Mouse (Mus musculus) gastrocnemius, postnatal 4 days (tissue): Measurements from ENCODE around the gene Cbx6. TPM values are rescaled to one million over a fixed set of nuclear protein-coding genes. Genes with fewer than 3 reads are reported as not detected.

Experiments used
- DNase-seq, 2 experiments: peaks; one replicate each; pipeline ENCODE4 v3.0.0; 2021 to 2022; ENCODE audit warnings: low spot score in 2 of 2, mixed read lengths in 2 of 2
- long read RNA-seq, 2 experiments: library from polyadenylated mRNA; stranded (forward); transcript quantifications; one replicate each; pipeline ENCODE4 v2.0.0; 2021
- total RNA-seq, 2 experiments: library from RNA; stranded (reverse); gene quantifications; 2 replicates each; pipeline ENCODE4 v1.2.3; 2021

Gene Cbx6
- total RNA-seq: 10 to 100 TPM; 58.9 to 59.7 TPM
- long read RNA-seq, experiment 1, full-length matches to known transcripts: 32 of 37 reads
- long read RNA-seq, experiment 1, partial matches to known transcripts: 2 of 37 reads
- long read RNA-seq, experiment 1, other reads (novel, unspliced or antisense): 3 of 37 reads
- long read RNA-seq, experiment 2, full-length matches to known transcripts: 39 of 45 reads
- long read RNA-seq, experiment 2, partial matches to known transcripts: 3 of 45 reads
- long read RNA-seq, experiment 2, other reads (novel, unspliced or antisense): 3 of 45 reads

DNA sequence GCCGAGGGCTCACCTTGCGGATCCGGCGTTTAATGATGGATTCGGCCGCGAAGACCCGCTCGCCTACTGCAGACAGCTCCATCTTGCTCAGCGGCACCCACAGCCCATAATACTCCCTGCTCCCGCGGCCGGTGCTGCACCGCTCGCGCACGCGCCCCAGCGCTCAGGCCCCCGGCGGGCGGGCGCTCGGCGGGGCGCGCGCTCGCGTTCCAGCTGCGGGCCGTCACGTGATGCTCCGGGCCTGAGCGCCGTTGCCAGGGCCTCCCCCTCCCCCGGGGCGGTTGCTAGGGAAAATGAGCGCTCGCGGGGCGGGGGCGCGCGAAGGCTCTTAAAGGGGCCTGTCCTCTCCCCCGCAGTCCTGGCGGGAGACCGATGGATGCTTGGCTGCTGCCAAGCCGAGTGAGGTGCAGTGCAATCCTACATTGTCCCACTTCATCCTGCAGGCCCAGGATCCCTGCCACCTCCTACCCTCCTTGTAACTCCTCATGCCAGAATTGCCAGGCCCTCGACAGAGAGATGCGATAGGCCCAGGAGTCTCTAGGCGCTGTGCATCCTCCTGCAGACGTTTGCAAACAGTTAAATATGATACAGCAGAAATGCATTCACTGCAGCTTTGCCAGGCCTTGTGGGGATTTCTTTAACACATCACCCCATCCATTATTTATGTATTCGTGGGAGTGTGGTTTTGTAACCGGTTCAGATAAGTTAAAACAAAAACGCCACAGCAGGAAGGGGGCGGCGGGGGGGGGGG lies at the start of gene Cbx6, which contains the start of gene Npcd:
TSS of gene Cbx6 (minus strand) at position 559 of the 751 bp plus-strand sequence.
TSS of gene Npcd (minus strand) at position 108 of the 751 bp plus-strand sequence.
- DNase-seq: peak; percentile 98 to 99

DNA sequence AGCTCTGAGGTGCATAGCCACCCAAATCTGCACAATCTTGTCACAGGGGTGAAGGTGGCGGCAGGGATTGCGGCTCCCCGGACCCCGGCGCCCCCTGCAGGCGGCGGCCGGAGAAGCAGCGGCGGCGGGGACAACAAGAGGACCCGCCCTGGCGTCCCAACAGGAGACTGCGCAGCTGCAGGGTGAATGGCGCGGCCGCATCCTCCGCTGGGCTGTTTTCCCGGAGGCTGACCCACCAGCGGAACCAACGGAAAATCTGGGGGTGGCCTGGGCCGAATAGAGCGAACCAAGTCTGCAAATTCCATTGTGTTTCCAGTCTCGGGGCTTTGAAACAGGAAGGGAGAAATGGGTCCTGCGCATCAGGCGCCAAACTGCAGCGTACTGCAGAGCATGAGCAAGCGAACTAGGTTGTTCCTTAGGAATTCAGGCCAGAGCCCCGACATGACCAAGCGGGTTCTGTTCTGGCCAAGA lies 48.9 kb upstream of the Cbx6 start:
- DNase-seq: peak; percentile 94

DNA sequence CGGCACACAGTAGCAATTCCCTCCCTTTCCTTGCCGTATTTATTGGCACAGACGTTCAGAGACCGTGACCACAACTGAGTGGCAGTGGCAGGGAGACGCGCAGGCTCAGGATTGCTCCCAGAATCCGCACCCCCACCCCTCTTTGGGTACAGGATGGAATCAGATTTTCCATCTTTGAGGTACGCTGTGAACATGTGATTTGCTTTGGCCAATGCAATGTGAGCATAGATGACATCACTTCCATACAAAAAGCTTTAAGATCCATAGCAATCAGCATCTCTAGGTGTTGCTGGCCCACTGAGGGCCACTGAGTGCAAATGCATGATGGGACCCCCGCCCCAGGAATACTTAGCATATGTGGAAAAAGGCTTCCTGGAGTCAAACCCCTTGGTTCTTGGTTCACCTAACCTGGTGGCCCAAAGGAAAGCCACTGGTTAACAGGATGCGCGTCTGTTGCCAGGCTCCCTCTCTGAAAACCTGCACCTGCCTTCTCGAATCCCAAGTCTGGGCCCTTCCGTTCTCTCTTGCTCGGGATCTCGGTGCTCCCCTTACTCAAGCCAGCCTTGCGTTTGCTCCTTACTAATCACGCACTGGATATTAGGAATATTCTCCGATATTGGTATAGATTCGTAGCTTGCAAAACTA lies 48.3 kb upstream of the Cbx6 start:
- DNase-seq: no peak

DNA sequence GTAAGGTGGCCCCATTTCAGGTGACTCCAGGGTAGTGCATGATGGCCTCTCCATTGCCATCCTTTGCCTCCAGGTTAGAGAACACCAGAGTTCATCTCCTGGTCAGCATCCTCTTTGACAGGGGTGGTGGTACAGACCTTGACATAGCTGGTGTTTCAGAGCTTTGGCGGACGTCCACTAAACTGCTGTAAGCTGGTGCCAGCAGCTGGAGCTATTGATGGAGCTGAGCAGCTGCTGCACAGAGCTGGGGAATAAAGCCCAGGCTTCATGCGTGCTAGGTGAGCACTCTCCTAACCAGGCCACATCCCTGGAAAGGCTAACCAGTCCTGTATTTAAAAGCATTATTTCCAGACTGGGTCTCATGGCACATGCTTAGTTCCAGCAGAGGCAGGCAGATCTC lies 46.0 kb upstream of the Cbx6 start:
- no peak for DNase-seq

DNA sequence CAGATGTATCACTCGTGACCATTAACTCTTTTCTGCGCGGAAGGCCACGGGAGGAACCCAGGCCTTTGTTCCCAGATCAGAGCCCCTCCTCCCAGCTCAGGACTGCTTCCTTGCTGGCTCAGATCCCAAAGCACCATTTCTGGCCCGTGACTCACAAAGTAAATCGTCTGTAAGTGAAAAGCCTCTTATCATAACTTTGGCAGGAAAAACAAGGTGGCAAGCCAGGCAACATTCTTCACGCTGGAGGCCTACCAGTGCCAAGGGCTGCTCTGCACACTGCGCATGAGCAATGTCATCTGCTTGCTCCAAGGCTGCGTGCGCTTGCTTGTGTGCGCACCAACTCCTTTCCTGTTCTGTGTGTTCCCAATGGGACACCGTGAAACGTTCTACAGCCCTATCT lies 44.8 kb upstream of the Cbx6 start:
- DNase-seq: peak; percentile 44 to 80

DNA sequence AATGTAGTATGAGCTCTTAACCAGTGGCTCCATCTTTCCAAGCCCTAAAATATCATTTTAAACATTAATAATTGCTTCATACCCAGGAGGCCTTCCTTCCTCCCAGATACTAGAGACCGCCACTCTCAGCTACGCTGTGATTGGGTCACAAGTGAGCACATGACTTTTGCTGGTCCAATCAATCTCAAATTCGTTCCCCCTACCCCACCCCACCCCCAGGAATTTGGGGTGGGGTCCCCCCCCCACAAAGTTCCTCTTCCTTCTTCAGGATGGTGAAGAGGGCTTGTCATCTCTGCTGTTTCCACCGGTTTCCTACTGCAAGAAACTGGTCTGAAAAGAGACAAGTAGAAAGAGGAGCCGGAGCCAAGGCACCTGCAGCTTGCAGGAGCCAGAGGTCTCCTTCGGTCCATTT lies 44.2 kb upstream of the Cbx6 start:
- peak in 1 of 2 experiments; percentile 26 for DNase-seq

DNA sequence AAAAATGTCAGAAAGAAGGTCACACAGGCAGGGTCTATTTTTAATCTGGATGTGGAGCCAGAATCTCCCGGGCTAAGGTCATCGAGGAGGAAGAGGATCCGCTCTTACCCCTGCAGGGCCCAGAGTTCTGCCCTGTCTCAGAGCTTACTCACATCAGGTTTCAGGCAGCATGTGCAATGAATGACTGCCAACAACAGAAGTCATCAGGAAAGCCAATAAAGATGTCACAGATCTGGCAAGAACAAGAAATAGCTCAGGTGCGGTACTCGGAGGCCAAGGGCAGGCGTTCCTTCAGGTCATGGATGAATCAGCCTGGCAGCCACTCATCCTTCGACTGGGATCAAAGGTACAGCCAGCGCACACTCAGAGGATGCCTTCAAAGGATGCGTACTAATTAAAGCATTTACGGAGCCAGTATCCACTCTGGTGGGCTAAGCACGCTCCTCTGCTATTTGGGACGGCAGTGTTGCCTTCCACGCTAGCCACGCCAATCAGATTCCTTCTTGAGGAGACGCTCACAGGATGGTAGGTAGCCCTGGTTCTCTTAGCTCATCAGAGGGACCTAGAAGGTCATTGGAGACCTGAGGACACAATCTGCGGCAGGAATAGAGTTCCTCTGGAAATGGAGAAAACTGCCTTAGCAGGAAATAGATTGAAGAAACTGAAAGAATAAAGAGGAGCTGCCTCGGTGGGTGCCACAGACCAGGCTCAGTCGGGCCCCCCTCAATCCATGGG lies 40.9 kb upstream of the Cbx6 start:
- no peak for DNase-seq

DNA sequence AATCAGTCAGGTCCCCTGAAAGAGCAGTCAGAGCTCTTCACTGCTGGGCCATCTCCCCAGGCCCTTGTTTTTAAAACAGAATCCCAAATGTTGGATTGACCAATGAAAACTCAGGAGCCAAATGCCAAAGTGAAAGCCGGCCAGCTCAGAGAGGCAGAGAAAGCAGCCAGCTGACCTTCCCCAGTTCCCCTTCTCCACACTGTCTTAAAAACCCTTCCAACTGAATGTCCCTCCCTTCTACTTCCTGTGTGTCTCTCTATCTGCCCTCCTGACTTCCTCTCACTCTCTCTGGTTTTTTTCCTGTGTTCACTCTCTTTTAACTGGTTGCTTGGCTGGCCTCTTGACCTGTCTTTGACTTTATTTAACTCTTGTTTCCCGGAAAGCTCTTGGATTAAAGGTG lies 39.5 kb upstream of the Cbx6 start:
- DNase-seq: no peak

DNA sequence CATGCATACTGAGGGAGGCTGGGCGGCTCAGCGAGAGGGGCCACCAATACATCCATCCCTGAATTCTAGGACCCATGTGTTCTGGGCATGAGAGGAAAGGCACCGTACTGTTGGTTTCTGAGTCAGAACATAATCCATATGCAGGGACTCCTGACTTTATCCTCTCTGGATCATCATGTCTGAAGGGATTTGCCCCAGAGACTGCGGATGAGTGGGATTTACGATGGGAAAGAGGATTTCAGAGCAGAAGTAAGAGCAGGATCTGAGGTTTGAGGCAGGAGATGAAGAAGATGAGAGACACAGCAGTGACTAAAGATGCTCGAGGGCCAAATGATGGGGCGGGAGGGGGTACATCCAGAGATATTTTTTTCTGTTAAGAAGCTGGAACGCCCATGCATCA lies 39.1 kb upstream of the Cbx6 start:
- no peak for DNase-seq

DNA sequence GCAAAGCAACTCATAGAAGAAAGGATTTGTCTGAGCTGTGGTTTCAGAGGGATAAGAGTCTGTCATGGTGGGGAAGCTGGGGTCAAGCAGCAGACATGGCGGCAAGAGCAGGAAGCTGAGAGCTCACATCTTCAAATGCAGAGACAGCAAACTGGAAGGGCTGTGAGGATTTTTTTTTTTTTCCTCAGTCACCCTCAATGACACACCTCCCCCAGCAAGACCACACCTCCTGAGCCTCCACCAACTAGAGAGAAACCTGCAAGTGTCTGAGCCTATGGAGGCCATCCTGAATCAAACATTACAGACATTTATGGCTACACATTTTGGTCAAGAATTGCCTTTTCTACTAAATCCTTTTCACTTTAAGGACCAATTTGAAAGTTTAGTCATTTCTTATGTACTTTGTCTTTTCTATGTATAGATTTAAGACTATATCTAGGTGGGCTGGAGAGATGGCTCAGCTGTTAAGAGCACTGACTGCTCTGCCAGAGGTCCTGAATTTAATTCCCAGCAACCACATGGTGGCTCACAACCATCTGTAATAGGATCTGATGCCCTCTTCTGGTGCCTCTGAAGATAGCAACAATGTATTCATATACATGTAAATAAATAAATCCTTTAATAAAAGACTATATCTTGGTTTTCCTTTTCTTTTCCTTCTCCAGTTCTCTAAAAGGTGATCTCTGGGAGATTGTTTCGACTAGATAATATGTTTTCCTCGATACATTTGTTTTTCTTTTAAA lies 32.9 kb upstream of the Cbx6 start:
- DNase-seq: no peak

DNA sequence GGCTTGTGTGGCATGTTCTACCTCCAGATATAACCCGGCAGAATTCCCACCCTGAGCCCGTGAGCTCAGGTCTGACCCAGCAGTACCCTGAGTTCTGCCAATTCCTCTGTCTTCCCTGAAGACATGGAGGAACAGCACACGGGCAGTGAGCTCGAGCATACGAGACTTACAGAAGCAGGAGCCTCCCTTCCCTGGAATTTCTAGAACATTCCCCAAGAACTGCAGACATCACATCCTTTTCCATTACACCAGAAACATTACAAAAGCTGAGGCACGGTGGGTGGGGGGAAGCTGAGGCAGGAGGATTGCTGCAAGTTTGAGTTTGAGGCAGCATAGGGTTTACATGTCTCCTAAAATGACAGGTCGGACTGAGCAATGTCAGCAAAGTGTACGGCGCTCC lies 25.3 kb upstream of the Cbx6 start:
- DNase-seq: no peak

DNA sequence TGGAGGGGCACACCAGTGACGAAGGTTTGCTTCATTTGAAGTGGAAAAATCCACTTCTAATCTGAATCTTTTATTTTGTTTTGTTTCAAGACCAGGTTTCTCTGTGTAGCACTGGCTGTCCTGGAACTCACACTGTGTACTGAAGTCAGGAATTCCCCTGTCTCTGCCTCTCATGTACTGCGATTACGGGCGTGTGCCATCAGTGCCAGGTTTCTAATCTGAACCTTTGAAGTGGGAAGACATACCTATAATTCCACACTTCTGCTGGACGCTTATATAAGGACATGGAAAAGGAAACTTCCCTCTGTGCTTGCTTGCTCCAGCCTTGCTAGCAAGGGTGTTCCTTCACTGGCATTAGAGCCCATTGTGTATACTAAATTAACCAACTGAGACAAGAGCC lies 24.5 kb upstream of the Cbx6 start:
- DNase-seq: no peak

DNA sequence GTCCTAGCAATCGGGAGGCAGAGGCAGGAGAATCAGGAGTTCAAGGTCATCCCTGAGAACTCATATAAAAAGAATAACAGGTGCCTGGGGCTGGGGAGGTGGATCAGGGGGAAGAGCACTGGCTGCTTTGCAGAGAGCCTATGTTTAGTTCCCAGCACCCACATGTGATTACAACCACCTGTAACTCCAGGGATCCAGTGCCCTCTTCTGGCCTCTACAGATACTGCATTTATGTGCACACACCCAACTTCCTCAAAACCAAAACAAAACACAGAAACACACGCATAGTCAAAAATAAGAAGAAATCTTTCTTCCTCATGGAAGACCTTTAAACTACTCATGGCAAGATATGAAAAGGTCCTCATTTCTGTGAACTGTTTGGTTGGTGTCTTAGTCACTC lies 15.7 kb upstream of the Cbx6 start:
- DNase-seq: no peak

DNA sequence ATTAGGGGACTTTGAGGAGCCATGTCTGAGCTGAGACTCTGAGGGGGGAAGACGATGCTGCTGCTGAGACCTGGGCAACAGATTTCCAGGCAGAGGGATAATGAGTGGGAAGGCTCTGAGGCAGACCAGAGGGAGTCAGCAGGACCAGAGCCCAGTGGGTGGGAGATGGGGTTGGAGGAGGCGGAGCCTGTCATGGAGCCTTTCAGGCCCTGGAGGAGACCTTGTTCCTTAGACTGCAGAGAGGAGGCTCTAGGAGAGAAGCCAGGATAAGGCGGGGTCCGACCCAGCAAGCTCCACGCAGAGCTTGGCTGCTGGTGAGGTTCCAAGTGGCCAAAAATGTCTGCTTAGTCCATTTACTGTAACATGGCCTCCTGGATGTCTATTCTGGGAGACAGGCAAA lies 12.6 kb upstream of the Cbx6 start:
- peak; percentile 50 to 80 for DNase-seq

DNA sequence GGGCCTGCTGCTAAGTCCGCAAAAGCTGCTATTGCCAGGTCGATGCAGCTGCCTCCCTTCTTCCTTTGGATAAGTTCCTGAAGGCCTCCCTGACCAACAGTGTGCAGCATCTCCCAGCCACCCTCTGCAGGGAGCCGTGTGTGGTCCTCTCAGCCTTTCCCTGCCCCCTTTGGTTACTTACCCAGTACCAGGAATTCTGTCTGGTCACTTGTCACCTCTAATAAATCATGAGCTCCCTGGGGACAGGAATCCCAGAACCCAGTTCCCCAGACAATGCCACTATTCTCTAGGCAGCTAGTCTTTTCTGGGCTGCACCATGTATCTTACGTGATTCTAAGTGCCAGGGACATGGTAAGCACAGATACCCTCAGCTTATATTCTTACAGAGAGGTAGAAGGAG lies 11.5 kb upstream of the Cbx6 start:
- no peak for DNase-seq

DNA sequence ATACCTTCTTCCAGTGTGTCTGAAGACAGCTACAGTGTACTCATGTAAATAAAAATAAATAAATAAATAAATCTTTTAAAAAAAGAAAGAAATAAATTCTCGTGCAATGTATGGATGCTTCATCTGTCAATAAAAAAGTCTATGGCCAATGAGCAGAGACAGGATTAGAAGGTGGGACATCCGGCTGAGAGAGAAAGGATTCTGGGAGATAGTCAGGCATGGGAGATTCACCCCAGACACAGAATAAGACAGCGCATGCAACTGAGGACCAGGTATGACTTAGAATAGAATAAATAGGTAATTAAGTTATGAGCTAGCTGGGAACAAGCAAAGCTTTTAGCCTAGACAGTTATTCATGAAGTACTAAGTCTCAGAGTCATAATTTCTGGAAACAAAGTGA lies 8.5 kb upstream of the Cbx6 start:
- DNase-seq: no peak

DNA sequence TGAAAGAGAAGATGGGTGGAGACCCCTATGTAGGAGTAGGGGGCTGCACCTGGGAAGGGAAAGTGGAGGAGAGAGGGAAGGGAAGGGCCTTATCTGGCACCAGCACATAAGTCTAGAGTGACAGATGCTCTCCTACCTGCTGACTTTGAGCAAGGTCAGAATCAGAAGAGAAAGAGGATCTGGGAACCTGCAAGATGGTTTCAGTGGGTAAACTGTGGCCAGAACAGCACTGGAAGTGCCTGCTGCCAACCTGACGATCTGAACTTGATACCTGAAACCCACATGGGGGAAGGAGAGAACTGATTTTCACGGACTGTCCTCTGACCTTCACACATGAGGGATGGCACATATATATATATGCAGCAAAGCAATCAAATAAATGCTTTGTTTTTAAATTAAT lies 5.8 kb upstream of the Cbx6 start:
- DNase-seq: no peak

DNA sequence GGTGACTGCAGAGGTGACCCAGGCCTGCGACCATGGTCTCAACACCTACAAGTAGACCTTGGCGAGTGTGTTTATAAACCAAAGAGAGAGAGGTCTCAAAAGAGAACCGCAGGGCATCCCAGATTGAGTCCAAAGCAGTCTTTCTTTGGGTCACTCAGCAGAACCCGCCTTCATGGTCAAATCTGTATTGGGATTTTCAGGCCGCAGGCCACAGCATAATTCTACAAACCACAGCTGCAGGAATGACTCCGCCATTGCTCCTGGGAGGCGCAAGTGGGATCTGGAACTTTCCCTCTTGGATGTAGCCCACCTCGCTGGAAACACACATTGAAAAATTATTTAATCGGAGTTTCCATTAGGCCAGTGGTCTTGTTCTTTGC lies 383 bp upstream of the Cbx6 start:
- no peak for DNase-seq

DNA sequence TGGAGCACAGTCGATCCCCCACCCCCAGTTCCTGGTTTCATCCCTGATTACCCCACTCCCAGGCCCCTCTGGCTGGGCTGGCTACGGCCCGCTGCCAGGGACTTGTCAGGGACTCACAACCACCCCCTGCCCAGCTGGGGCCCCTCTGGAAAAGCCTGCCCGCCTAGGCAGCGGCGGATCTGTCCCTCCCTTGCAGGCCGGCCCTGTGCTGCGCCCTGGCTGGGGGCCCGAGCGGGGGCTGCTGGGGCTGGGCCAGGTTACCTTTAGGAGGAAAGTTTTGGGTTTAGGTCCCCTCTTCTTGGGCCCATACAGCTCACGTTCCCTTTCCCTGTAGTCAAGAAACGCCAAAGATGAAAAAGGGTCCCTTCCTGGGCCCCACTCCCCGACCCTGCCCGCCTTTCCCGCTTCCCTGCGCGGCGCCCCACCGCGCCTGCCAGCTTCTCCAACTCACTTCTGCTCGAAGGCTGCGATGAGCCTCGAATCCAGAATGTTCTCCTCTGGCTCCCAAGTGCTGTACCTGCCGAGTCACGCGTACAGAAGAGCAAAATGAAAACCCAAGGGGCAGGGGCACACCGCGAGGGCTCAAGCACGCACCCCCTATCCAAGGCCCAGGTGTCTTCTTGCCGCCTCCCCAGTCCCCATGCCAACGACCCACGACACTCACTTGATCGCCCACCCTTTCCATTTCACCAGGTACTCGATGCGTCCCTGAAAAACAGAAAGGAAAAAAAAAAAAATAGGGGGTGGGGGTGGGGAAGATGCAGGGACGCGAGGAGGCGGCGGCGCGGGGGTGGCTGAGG lies 1.0 kb downstream of the Cbx6 start:
- DNase-seq: peak in 1 of 2 experiments; percentile 49
